Mouse (Mus musculus) pancreas, adult 10 weeks (tissue): Measurements from ENCODE around the gene Mrgprf. TPM values are rescaled to one million over a fixed set of nuclear protein-coding genes. Genes with fewer than 3 reads are reported as not detected.

Source experiments
- polyA plus RNA-seq: library from polyadenylated mRNA; stranded (reverse); fragments of 350-450 nt; fragmentation: Illumina TruSeq; extraction: RNeasy Lipid Tissue Mini Kit (QIAGEN cat#74804); gene quantifications from one replicate; pipeline ENCODE4 v1.2.3, GENCODE M21; 2015; ENCODE audit warnings: low read depth, low replicate concordance; ENCODE audit not compliant: insufficient read depth

The Mrgprf gene
- 4.9 TPM for polyA plus RNA-seq

DNA sequence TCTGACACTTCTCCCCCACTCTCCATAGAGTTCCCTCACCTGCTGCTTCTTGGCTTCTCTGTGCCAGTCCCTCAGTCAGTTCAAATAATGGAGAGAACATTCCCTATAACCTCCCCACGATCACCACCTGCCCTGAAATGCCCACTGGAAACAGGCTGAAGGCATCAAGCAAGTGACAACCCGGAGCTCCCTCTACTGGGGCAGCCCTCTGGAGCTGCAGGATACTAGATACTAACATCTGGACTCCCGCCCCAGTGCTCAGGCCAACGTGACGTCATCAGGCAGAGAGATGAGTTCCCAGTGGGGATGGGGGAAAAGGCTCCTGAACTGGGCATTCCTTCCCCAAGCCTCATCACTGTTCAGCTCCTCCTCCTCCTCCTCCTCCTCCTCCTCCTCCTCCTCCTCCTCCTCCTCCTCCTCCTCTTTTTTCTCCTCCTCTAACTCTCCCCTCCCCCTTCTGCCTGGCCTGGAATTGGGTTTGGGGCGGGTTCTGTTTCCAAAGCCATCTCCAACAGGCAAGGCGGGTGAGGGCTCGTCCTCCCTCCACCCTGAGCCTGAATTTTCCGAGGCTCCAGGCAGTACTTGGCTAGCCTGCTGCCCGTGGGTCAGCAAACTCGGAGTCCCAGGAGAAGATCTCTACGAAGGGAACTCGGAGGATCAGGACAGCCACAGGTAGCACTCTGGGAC, at the start of gene Mrgprf:
Gene Mrgprf (plus strand): TSS at position 508 of the 687 bp plus-strand sequence.

DNA sequence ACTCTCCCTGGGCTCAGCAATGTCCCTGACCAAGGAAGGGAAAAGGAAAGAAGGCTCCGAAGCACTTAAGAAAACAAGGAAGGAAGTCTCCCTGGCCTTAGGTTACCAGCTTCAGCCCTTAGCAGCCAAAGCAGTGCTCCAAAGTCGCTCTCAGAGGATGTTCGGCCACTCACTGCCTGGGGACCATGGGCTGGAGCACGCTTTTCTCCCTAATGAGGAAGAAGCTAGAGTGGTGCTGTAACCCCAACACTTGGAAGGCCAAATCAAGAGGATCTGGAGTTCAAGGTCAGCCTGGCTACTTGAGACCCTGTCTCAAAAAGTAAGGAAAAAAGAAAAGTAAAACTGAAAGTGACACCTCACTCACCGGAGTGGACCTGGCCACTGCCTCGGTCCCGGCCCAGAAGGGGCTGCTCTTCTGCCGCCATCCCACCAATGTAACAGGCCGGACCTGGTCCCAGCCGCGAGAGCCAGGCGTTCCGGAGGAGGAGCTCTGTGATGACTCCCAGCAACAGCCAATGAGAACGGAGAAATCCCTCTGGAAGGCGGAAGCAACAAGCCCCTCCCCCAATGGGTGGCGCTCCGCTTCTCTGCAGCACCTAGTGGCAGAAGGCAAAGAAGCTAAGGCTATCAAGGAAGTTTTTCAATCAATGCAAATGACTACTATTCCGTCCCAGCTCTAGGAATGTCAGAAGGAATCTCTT, 17.0 kb upstream of the Mrgprf start, which contains the start of gene Tpcn2:
Gene Tpcn2 (minus strand): TSS at position 525 of the 701 bp plus-strand sequence.

DNA sequence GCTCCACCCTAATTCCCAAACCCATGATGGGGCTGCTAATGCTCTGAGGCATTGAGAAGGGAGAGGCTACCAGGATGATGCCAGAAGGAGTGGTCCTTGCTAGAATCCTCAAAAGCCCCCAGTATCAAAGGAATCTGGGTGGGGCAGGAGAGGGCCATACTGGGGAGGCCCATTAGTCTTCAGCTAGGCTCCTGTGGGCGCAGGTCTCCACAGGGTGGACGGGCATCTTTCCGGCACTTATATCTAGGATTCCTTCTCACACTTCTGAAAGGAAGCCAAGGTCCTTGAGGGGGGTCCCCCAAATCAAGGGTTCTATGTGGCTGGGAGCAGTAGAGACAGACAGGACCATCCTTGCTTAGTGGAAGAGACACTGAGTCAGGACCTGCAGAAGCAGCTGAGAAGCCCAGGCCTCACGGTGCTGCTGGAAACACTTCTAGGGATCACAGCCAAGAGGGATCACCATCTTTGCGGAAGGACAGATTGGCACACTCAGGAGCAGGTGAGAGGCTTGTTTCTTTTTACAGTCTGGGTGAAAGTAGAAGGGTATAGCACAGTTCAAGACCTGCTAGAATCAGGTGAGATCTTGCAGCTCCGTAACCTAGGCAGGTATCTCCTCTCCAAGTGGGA, 14.3 kb downstream of the Mrgprf start, which contains the start of gene Mrgprd:
Gene Mrgprd (plus strand): TSS at position 51 of the 627 bp plus-strand sequence.

Other genes starting within 250 kb of the Mrgprf start
- gene 1810010D01Rik, start 92.7 kb upstream of the Mrgprf start, polyA plus RNA-seq = 46.6 TPM
- 7.6 TPM for gene Tpcn2, start 16.8 kb upstream of the Mrgprf start, polyA plus RNA-seq
- not detected for gene Mrgprd, start 14.0 kb downstream of the Mrgprf start, polyA plus RNA-seq